Mouse (Mus musculus) left cerebral cortex, adult 2 months (tissue): ENCODE data around the gene Gpc1. TPM values are rescaled to one million over a fixed set of nuclear protein-coding genes. Genes with fewer than 3 reads are reported as not detected.

Experiments used
- DNase-seq, 2 experiments: peaks; one replicate each; pipeline ENCODE4 v3.0.0; 2021 to 2022; ENCODE audit warnings: low spot score in 2 of 2, mixed read lengths in 1 of 2; ENCODE audit errors: extremely low spot score in 1 of 2
- H3K27ac ChIP-seq: fragments of 200-600 bp; 2 replicates; pipeline ENCODE4 v1.8.1; 2022
- H3K4me3 ChIP-seq: fragments of 200-600 bp; 2 replicates; pipeline ENCODE4 v1.8.1; 2022
- CTCF ChIP-seq: fragments of 200-600 bp; IDR thresholded peaks from 2 replicates; pipeline ENCODE4 v1.8.1; 2022; ENCODE audit warnings: antibody characterized with exemption, mild to moderate bottlenecking, moderate library complexity
- intact Hi-C: fragments of 180-260 bp; cut with DNase I; formaldehyde crosslinking; loops from one replicate; pipeline ENCODE4 v1.15.1; 2025
- total RNA-seq, 2 experiments: library from RNA; stranded (reverse); gene quantifications; 2 replicates each; pipeline ENCODE4 v1.2.3; 2021

The Gpc1 gene
- total RNA-seq, 2 experiments from 2014 or later = 88.7 to 94.1 TPM

DNA sequence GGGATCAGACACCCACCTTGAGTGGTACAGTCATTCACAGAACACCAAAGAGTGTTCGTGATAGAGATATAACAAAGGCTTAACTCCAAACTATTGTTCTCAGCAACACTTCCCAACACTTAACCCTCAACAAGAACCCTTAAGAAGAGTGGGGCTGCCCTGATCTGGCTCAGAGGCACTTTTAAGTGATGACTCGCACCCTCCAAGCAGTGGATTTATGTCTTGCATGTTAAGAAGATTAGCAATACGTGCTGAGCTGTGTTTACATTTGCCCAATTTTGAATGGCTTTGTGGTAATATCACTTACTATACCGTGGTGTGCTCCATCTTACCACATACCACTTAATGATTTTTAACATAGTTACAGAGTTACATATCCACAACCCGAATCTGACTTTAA lies 26.3 kb upstream of the Gpc1 start:
- Histone ChIP-seq H3K4me3 (no peak overlapping the region), H3K27ac (no peak overlapping the region)
- intact Hi-C loops = no loop called here
- DNase-seq = no peak
- TF ChIP-seq CTCF = no peak

DNA sequence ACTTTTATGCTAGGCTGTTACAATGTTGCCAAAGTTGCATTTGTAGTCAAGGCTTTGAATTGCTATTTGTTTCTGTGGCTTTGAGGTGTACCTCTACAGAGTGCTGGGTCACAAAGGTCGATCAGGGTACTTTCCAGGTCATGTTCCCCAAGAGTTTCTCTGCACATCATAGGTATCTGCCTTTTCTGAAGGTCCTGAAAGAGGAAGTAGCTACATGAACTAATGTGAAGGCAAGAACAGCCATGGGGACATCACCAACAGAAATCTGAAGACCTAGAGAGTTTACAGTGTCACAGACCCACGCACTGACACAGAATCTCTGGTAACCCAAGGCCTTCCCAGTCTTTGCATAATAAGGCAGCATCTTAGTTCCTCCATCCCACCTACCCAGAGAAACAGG lies 25.6 kb upstream of the Gpc1 start:
- no peak overlapping the region for H3K27ac ChIP-seq
- DNase-seq = no peak
- no peak overlapping the region for H3K4me3 ChIP-seq
- intact Hi-C loops = no loop called here
- no peak for TF ChIP-seq CTCF

DNA sequence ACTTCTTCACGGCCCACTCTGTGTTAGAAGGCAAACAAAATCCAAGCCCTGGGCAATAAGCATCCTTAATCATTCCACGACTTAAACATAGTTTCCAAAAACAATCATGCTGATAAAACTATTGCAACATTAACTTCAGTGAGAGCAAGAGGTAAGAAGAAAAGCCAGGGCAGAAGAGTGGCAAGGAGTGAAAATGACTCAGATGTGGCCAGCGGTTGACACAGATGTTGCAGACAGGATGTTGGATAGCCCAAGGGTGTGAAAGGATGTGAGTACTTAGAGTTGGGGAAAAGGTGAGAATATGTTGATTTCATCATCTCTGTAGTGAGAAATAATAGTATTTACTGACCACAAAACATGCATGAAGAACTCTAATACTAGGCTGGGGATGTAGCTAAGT lies 24.7 kb upstream of the Gpc1 start:
- Histone ChIP-seq H3K4me3 (no peak overlapping the region), H3K27ac (no peak overlapping the region)
- intact Hi-C loops = no loop called here
- TF ChIP-seq CTCF = no peak
- DNase-seq = no peak

DNA sequence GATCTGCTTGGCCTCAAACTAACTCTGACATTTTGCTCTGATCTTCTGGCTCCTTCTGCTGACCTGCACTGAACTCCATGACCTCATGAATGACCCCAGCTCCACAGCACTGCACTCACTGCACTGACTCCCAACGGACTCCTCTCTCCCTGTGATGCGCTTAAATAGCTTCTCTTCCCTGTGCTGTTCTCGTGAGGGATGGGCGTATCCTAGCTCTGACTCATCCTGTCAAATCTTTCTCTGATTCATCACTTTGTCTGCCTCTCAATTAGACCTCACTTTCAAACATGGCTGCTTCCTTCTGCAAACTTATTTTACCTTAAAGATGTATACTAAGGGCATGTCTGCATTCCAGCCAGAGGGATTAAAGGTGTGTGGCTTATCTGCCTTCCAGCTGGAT lies 21.8 kb upstream of the Gpc1 start:
- no peak for DNase-seq
- intact Hi-C loops = no loop called here
- Histone ChIP-seq H3K4me3 (no peak overlapping the region), H3K27ac (no peak overlapping the region)
- TF ChIP-seq CTCF = no peak

DNA sequence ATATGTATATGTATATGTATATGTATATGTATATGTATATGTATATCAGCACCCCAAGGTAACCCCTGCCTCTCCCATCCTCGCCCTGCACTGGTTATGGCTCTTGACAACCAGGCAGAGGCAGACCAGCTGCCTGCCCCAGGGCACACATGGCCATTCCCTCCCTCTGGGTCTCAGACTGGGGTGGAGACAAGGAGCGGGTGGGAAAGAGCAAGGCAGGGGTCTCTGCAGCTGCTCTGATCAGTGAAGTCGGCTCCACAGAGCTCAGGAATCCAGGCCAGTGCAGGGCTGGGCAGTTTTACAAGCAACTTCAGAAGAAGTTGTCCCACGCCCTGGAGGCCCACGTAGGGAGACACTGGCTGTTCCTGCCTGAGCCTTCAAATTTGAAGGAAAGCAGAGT lies 17.1 kb upstream of the Gpc1 start:
- no peak for TF ChIP-seq CTCF
- H3K4me3 ChIP-seq = no peak overlapping the region
- no peak for DNase-seq
- H3K27ac ChIP-seq = no peak overlapping the region
- intact Hi-C loops = no loop called here

DNA sequence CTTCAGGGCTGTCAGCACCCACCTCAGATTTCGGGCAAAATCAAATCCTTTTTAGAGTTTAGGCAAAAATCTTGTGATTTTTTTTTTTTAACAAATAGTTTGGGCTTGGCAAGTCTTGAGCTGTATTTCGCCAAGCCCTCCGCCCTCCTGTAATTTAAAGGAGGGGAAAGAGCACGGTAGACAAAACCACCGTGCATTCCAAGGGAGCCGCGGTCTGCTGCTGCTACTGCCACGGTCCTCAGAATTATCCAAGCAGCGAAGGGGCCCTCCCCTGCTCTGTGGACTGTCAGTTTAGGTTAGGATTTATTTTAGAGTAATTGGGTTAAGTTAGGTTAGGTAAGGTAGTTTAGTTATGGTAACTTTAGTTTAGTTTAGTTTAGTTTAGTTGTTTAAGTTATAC lies 16.3 kb upstream of the Gpc1 start:
- no peak for DNase-seq
- Histone ChIP-seq H3K27ac (no peak overlapping the region), H3K4me3 (no peak overlapping the region)
- intact Hi-C loops = no loop called here
- no peak for TF ChIP-seq CTCF

DNA sequence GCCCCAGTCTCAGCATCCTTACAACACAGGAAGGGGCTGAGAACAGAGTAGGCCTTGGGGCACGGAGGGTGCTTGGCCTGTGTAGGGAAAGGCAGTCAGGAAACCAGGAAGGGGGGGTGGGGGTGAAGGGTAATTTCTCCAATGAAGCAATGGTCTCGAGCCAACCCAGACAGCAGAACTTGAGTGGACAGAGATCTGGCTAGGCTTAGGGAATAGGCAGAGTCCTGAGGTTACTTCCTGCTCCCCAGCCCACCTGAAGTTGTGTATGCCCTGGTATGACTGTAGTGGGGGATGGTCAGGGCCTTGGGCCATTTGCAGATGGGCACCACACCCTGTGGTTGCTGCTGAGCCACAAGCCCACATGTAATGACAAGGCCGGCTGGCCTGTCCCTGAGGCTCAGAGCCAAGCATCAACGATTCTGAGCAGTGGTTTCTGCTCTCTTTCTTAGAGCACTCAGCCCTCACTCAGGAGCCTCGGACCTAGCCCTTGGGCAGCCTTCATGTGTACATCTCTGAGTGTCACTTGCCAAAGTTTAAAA lies 15.6 kb upstream of the Gpc1 start:
- intact Hi-C loops = no loop called here
- no peak for DNase-seq
- TF ChIP-seq CTCF = no peak
- Histone ChIP-seq H3K27ac (no peak overlapping the region), H3K4me3 (no peak overlapping the region)

DNA sequence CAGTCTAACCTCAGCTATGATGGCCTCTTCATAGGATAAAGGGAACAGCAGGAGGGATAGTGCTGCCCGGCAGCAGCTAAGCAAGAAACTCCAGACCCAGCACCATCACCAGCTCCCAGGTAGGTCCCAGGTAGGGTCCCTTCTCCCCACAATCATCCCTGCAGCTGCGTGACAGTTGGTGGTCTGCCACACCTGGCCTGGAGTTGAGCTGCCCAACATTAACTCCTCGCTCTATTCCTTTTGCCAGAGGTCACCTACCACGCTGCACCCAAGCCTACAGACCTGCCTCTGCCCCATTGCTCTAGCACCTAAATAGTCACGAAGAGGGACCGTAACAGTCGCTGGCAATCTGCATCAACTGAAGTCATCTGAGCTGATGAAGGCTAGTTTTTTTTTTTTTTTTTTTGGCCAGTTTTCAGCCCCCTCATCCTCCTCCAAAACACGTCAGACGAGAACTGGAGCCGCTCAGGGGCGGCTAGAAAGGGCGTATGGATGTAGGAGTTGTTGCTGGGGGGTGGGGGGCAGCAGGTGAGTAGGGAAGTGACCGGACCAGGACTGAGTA lies 738 bp upstream of the Gpc1 start:
- DNase-seq = no peak
- peak overlapping the region; percentile 67 for H3K4me3 ChIP-seq
- no peak for TF ChIP-seq CTCF
- H3K27ac ChIP-seq = peak overlapping the region; percentile 95
- intact Hi-C loops = loop anchor here (5.0 kb wide), 1 partner anchor 118 kb away; no protein-coding TSS in a partner anchor

DNA sequence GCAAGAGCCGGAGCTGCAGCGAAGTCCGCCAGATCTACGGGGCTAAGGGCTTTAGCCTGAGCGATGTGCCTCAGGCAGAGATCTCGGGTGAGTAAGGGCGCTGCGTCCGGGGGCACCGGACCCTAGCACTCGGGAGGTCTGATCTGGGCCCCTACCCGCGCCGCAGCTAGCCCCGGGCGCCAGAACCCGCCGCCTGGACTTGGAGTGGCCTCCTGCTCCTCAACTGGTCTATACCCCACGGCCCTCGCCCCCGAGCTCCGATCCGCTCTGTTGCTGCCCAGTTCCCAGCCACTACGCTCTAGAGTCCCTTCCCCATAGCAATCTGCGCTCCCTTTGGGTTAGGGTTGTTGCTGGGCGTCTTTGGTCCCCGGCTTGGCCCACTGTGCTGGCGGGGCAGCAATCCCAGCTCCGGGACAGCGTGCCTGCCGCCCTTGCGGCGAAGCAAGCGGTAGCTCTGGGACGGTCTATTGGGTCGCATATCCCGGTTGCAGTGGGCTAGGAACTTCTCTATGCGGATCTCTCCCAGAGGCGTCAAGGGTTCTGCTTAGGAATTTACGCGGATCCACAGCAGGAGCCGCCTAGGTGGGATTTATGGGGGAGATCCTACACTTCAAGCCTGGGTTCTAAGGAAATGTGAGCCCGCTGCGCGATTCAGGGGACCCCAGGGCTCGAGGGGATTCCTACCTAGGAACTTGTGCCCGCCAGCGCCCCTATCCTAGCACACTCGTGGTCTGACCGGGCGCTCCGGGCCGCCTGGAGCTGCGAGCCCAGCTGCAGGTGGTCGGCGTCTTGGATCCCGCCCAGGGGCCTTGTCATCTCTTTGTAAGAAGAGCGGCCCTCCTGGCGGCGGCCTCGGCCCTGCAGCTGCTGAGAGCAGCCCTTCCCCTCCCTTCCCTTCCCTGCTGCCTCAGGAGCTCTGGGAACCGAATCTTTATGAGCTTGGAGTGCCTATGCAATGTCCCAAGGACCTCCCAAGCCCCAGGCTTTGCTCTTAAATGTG lies 866 bp downstream of the Gpc1 start:
- intact Hi-C loops = loop anchor here (1.0 to 5.0 kb wide), 2 partner anchors 120 to 311 kb away; no protein-coding TSS in a partner anchor
- DNase-seq = peak; percentile 43 to 47
- peak overlapping the region; percentile 67 for H3K4me3 ChIP-seq
- TF ChIP-seq CTCF = peak; percentile 15
- peak overlapping the region; percentile 87 for H3K27ac ChIP-seq

DNA sequence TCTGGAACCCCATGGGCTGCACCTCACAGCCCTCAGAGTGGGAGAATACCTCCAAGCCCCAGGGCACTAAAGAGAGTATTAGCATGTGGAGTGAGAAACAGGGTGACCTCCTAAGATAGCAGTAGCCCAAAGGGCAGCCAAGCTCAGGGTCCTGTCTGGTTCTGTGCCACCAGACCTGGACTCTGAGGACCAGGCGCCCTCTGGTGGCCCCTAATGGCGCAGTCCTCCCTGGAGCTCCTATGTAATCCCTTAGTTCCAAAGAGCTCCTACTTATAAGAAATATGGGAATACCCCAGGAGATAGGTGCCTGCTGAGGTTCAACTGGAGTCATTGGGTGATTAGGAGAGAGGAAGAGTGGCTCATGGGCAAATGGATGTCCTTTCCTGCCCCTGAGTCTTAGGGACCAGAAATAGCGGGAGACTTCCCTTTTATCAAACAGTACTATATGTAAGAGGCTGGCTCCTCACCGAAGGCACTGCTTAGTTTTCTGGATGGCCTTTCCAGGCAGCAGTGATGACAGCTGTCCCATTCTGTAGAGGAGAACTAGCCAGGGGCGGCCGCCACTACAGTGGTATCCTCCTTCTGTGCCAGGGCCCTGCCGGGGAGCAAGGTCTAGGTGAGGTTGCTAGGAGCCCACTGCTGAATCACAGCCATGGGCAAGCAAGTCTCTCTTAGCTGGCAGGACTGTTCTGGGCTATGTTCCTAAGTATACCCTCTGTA lies 2.7 kb downstream of the Gpc1 start:
- peak; percentile 97 for TF ChIP-seq CTCF
- H3K27ac ChIP-seq = 0 out of 2 replicates have a peak overlapping the region, but pooled peaks have one; percentile 5
- H3K4me3 ChIP-seq = peak overlapping the region; percentile 67; the same call in 1 of the 2 replicates
- peak; percentile 82 to 87 for DNase-seq
- intact Hi-C loops = loop anchor here (1.0 to 5.0 kb wide), 5 partner anchors 122 to 313 kb away; partner anchors contain the start of gene Otos

DNA sequence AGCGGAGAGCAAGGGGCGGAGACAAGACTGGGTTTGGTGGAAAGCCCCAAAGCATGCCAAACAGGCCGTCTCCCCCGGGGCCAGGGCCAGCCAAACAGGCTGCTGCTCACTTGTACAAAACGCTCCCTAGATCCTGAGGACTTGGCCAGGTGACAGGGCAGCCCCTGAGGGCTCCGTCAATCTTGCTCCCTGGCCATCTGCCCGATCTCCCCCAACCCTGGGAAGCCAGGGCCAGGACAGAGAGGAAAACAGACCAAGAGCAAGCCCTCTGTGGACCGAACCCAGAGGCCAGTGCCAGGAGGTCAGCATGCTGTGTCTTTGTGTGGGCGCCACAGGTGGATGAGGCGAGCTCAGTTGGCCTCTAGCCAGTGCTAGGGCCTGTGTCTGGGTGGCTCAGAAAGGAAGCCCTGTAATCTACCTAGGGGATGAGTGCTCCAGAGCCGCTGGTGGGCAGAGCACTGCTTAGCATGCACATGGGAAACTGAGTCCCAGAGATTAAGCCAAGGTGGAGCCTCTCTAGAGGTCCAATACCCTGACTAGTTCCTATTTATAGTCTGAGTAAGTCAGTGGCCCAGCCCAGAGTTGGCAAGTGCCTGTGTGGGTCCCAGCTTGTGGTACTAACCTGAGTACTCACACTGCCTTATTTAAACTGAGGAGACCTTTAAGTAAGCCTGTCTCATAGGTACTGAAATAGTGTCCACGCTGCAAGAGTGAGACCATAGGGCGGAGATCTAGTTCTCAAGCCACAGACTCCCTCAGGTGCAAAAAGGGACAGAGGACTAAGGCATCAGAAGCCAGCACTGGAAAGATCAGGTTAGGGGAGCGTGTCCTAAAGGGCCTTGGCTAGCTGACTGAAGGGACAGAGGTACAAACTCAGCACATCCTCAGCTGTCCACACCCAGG lies 6.7 kb downstream of the Gpc1 start:
- TF ChIP-seq CTCF = no peak
- intact Hi-C loops = no loop called here
- no peak for DNase-seq
- Histone ChIP-seq H3K4me3 (no peak overlapping the region), H3K27ac (no peak overlapping the region)
